Mouse (Mus musculus) lung, postnatal 10 days (tissue): Measurements from ENCODE around the gene 4930562C15Rik.
A peak's percentile ranks its signal among the peaks of the same experiment; 100 is the strongest.

Experiments used
- DNase-seq: peaks from one replicate; pipeline ENCODE4 v3.0.0; 2021

4930562C15Rik gene

GRCm38 (mm10) chr16:4894201-4894908 is 59.1 kb downstream of the 4930562C15Rik start:
- peak; percentile 51 for DNase-seq

- no peak for DNase-seq
These were observed 61.2 kb downstream of the 4930562C15Rik start for GRCm38 (mm10) chr16:4896249-4897027.

GRCm38 (mm10) chr16:4897146-4897730 is 62.0 kb downstream of the 4930562C15Rik start:
- DNase-seq: no peak

- DNase-seq: no peak
These were observed 63.7 kb downstream of the 4930562C15Rik start for GRCm38 (mm10) chr16:4898881-4899280.

- DNase-seq: no peak
These were observed 64.5 kb downstream of the 4930562C15Rik start for GRCm38 (mm10) chr16:4899711-4900110.

- DNase-seq: no peak
These were observed 66.0 kb downstream of the 4930562C15Rik start for GRCm38 (mm10) chr16:4901167-4901566.

GRCm38 (mm10) chr16:4902390-4902789 is 67.2 kb downstream of the 4930562C15Rik start:
- no peak for DNase-seq

GRCm38 (mm10) chr16:4903491-4904102 is 68.4 kb downstream of the 4930562C15Rik start:
- no peak for DNase-seq

- no peak for DNase-seq
These were observed 69.7 kb downstream of the 4930562C15Rik start for GRCm38 (mm10) chr16:4904878-4905277.

- DNase-seq: no peak
These were observed 70.4 kb downstream of the 4930562C15Rik start for GRCm38 (mm10) chr16:4905591-4905990.

- no peak for DNase-seq
These were observed 71.3 kb downstream of the 4930562C15Rik start for GRCm38 (mm10) chr16:4906559-4906958.

GRCm38 (mm10) chr16:4907386-4907785 is 72.2 kb downstream of the 4930562C15Rik start:
- DNase-seq: no peak

GRCm38 (mm10) chr16:4907972-4908371 is 72.8 kb downstream of the 4930562C15Rik start:
- no peak for DNase-seq

- peak; percentile 43 for DNase-seq
These were observed 74.5 kb downstream of the 4930562C15Rik start for GRCm38 (mm10) chr16:4909745-4910144.

GRCm38 (mm10) chr16:4910758-4911157 is 75.5 kb downstream of the 4930562C15Rik start:
- DNase-seq: no peak

- no peak for DNase-seq
These were observed 76.9 kb downstream of the 4930562C15Rik start for GRCm38 (mm10) chr16:4912074-4912648.

GRCm38 (mm10) chr16:4912907-4913782 is 77.9 kb downstream of the 4930562C15Rik start:
- no peak for DNase-seq

GRCm38 (mm10) chr16:4913783-4914735 is 78.8 kb downstream of the 4930562C15Rik start:
- DNase-seq: peak; percentile 94

- no peak for DNase-seq
These were observed 80.7 kb downstream of the 4930562C15Rik start for GRCm38 (mm10) chr16:4915931-4916330.

GRCm38 (mm10) chr16:4916608-4917007 is 81.4 kb downstream of the 4930562C15Rik start:
- no peak for DNase-seq
